Mouse (Mus musculus) heart, adult 2 months (tissue): ENCODE measurements around the gene Tanc2.

Source experiments
- CTCF ChIP-seq: fragments of 200-600 bp; IDR thresholded peaks from 2 replicates; pipeline ENCODE4 v1.8.1; 2022; ENCODE audit warnings: antibody characterized with exemption, mild to moderate bottlenecking, moderate library complexity
- EP300 ChIP-seq: fragments of 200-500 bp; IDR thresholded peaks from 2 replicates; pipeline ENCODE4 v1.6.1; 2011; ENCODE audit warnings: low read depth, low read length, control low read depth; ENCODE audit not compliant: insufficient read depth
- POLR2A ChIP-seq: fragments of 200-500 bp; IDR thresholded peaks from 2 replicates; pipeline ENCODE4 v1.6.1; 2011; ENCODE audit warnings: mild to moderate bottlenecking, low read depth, low read length, control low read depth; ENCODE audit not compliant: insufficient read depth

GRCm38 (mm10) chr11:105944126-105944621 lies 354.4 kb downstream of the Tanc2 start:
- TF ChIP-seq EP300 (peak; percentile 59; the same call in 1 of the 2 replicates), CTCF (peak; percentile 72), POLR2A (0 out of 2 replicates have a peak, but pooled peaks have one; percentile 24)
